Mouse (Mus musculus): ENCODE results near the gene Gcnt3.

The Gcnt3 gene

DNA sequence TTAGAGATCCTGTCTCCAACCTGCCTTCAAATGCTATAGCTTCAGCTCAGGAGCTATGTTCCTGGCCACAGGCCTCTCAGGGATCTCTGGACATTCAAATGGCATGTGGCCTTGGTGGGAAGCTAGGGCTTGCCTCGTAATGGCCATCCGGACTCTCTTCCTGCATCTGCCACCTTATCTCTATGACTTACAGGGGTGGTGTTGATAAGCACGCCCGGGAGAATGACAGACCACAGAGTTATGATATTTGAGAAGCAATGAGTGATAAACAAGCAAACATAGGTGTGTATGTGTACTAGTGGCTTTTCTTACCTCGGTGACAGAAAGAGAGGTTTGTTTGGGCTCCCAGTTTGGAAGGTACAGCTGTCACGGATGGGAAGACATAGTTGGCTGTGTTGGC, 8.4 kb upstream of the Gcnt3 start:
- CTCF ChIA-PET = no interaction called here

DNA sequence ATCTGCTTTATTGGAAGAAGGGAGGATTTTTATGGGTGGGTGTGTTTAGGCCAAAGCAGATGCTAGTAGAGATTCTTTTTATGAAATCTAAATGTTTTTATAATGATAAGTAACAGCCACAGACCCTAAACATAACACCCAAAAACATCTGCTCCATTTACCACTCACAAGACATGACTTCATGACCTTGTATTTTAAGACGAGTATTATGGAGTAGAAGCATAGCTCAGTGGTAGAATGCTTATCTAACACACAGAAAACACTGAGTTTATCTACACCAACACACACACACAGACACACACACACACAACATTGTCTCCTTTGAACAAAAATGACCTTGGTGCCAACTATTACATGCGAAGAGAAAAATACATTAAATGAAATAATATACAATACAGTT, 7.0 kb upstream of the Gcnt3 start:
- CTCF ChIA-PET = no interaction called here

DNA sequence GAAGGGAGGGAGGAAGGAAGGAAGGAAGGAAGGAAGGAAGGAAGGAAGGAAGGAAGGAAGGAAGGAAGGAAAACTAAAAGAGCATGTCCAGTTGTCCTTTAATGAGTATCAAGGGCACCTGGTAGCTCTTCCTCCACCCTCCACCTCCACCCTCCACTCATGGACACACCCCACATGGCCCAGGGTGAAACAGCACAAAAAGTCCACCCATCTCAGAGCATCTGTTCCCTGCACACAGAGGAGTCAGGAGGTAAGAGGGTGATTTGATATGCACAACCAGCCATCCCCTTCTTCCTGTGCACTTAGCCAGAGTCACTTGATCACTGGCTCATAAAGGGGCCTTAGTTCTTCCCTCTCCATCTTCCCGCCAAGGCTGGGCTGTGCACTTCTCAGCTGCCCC, 5.0 kb upstream of the Gcnt3 start:
- CTCF ChIA-PET = no interaction called here

DNA sequence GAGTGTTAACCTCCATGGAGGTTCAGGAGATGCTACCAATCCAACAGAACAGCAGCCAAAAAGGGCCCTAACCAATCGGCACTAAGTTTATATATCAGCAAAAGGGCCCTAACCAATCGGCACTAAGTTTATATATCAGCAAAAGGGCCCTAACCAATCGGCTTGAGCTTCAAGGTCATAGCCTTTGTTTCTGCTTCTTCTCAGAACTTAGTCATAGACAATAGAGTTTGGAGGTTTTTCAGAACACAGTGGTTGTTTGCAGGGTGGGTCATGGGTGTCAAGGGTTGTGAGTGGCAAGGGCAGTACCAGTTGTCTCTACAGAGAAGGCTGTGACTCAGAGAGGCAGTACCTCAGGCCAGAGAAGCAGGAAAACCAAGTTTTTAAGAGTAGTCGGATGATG, 4.2 kb upstream of the Gcnt3 start:
- CTCF ChIA-PET = no interaction called here

DNA sequence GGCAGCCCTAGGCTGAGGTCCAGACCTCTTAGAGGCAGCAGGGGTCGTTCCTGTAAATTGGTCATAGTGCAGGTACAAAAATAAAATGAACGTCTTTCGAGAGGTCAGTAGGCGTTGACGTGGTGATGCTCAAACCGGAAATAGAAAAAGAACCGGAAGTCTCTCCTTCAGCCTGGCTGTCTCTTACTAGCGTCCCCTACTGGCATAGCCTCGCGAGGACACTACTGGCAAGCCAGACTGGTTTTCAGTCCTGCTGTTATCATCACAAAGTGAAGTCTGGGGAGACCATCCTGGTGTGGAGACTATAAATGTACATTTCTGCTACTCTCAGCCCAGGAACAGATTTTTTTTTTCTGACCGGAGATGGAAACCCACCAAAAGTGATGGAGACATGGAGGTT, 2.7 kb upstream of the Gcnt3 start:
- CTCF ChIA-PET = interaction anchor here (0.6 kb wide), 1 partner anchor 38 kb away, joined by 3 read pairs; no protein-coding TSS in a partner anchor

- CTCF ChIA-PET = interaction anchor here (0.6 kb wide), 1 partner anchor 37 kb away, joined by 3 read pairs; no protein-coding TSS in a partner anchor
Observed at GRCm38 (mm10) chr9:70039597-70040385, 1.9 kb upstream of the Gcnt3 start.

DNA sequence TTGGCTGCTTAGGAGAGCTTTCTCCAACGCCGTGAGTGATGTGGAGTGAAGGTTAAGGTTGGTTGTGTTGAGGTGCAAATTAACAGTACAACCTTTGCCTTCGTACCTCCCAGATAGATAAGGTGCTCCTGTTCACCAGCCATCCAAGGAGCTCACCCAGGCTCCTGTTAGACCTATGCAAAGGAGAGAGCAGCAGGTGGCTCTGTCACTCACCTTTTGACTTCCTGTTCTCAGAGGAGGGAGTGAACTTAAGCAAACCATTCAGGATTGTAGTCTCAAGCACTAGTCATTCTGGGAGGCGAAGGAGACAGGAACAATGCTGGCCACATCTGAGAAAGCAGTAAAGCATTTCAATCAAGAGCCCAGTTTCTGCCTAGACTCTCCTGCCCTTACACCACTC, 1.2 kb downstream of the Gcnt3 start:
- CTCF ChIA-PET = no interaction called here

DNA sequence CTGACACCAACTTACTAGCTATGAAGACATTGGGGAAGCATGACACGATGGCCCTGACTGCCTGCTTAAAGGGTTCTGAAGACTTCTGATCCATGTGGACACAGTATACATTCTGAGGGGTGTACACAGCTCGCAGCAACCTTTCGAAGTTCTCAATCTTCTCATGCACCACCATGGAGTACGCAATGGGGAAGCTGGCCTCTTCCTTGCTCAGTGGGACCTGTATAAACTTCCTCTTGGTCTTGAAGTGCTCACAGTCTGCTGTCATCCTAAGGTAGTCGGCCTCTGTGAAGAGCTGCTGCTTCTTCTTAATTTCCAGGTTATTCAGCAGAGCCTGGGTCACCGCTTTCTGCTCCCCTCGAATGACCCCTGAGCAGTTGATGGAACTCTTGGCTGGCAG, 3.2 kb downstream of the Gcnt3 start:
- CTCF ChIA-PET = no interaction called here

DNA sequence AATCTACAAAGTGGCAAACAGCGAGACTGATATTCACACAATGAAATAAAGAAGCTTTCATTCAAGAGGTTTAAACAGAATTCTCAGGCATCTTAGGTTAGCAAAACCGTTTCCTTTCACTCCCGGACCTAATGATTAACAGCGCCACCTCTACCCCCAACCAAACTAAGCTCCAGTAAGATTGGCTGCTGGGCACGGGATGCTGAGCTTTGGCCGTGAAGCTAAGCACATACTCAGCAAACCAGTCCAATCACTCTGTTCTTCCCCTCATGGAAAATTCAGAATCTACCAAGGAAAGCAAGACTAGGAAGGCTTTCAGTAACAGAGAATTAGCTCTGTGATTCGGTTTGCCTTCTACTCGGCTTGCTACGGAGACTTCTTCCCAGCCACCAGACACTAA, 4.8 kb downstream of the Gcnt3 start:
- CTCF ChIA-PET = interaction anchor here (0.5 kb wide), 1 partner anchor 78 kb away, joined by 6 read pairs; no protein-coding TSS in a partner anchor

GRCm38 (mm10) chr9:70032167-70032566, 5.7 kb downstream of the Gcnt3 start:
- CTCF ChIA-PET = no interaction called here

GRCm38 (mm10) chr9:70025365-70026012, 12.4 kb downstream of the Gcnt3 start:
- CTCF ChIA-PET = interaction anchor here (0.5 to 0.6 kb wide), 2 partner anchors 83 to 1461 kb away, joined by 3 read pairs; no protein-coding TSS in a partner anchor

GRCm38 (mm10) chr9:70024648-70025047, 13.2 kb downstream of the Gcnt3 start:
- CTCF ChIA-PET = no interaction called here

- CTCF ChIA-PET = interaction anchor here (0.6 kb wide), 1 partner anchor 63 kb away, joined by 3 read pairs; no protein-coding TSS in a partner anchor
Observed at GRCm38 (mm10) chr9:70023615-70024014, 14.3 kb downstream of the Gcnt3 start.

DNA sequence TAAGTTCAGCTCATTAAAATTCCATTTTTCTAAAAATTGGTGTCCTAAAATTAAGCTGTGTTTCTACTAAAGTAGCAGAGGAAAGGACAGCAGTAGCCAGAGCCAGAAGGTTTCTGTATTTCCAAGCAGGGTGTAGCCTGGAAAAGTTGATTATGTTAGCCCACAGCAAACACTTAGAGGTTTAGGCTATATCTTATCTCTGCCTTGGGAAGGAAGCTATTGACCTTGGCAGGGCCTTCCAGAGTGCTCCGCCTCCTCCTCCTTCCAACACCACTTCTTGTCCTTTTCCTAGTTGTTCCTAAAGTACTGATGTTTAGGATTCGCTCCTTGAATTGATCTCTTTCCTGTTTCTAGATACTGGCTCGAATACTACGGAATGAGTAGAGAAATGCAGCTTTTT, 15.8 kb downstream of the Gcnt3 start:
- CTCF ChIA-PET = no interaction called here

- CTCF ChIA-PET = no interaction called here
Observed at GRCm38 (mm10) chr9:70021610-70022009, 16.3 kb downstream of the Gcnt3 start.

DNA sequence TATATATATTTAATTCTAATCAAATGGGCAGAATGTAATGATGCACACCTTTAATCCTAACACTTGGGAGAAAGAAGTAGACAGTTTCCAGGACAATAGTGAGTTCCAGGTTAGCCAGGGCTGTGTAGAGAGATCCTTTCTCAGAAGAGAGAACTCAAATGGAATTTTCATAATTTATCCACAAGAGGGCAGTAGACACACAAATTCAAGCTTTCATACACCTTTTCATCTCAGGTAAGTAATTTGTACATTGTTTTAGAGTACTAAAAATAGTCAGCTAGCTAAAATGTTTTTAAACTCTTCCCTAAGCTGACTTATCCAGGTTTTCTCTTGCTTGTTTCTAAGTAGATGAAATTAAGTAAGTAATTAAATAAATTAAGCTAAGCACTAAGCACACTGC, 19.0 kb downstream of the Gcnt3 start:
- CTCF ChIA-PET = interaction anchor here (0.6 to 2.1 kb wide), 2 partner anchors 62 to 257 kb away, joined by 3 to 8 read pairs; no protein-coding TSS in a partner anchor

GRCm38 (mm10) chr9:70015632-70016031, 22.3 kb downstream of the Gcnt3 start:
- CTCF ChIA-PET = no interaction called here

- CTCF ChIA-PET = no interaction called here
Observed at GRCm38 (mm10) chr9:70012408-70012901, 25.4 kb downstream of the Gcnt3 start, which contains the start of gene Gtf2a2. Gene Gtf2a2 (plus strand): TSS chr9:70012550.

GRCm38 (mm10) chr9:70011537-70012407, 26.1 kb downstream of the Gcnt3 start:
- CTCF ChIA-PET = no interaction called here

DNA sequence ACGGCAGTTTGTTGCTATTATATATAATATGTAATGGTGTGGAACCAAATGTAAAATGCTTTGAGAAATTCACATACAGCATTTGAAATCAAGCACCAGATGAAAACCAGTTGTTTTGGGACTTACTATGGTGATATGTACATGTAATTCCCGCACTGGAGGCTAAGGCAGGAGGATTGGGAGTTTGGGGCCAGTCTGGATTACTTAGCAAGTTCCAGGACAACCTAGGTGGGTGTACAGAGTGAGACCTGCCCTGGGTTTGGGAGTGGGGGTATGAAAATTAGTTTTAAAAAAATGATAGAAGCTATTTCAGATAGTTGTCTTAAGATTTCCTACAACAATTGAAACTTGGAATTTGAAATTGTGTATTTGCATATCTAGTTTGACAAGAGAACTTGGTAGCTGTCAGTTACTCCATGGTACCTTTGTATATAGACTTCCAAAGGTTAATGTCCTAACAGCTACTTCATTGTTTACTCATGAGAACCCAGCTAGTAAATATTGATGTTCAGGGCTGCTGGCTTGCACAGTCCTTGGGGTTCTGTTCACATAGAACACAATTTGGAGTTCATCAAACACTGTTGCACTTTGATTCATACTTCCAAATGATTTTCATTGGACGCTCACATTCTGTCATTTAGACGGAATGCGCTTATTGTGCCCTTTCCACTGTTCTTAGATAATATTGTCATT, 27.0 kb downstream of the Gcnt3 start:
- CTCF ChIA-PET = no interaction called here

DNA sequence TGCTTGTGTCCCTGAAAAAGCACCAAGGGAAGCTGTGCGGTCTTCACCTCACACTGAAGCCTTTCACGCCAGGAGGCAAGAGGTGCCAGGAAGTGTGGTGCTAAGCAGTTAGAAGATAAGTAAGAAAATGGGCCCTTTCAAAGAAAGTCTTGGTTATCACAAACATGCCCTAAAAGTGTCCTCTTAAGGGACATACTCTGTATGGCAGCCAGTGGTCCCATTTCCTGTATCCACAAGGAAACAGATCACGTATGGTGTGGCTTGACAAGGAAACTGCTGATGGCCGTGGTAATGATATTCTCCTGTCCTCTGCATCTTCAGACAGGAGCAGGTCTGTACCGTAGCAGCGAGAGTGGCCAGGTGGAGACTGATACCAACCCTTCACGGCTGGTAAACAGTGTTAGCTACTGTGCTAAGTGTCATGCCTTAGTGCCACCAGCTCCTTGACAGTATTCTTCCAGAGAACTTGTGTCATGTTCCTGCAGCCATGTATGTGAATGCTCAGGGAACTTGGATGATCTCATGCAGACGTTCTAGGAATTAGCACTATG, 28.1 kb downstream of the Gcnt3 start:
- CTCF ChIA-PET = no interaction called here
